Mouse (Mus musculus): ENCODE results near the gene Klk15. TPM values are rescaled to one million over a fixed set of nuclear protein-coding genes. Genes with fewer than 3 reads are reported as not detected.
"Not testable (repeated sequence)": the region's sequence is repeated elsewhere in the genome, so short reads cannot be mapped to it uniquely, and the experiment has no call there.

The Klk15 gene
- polyA plus RNA-seq, 1 experiment from 2014 or later: not detected

DNA sequence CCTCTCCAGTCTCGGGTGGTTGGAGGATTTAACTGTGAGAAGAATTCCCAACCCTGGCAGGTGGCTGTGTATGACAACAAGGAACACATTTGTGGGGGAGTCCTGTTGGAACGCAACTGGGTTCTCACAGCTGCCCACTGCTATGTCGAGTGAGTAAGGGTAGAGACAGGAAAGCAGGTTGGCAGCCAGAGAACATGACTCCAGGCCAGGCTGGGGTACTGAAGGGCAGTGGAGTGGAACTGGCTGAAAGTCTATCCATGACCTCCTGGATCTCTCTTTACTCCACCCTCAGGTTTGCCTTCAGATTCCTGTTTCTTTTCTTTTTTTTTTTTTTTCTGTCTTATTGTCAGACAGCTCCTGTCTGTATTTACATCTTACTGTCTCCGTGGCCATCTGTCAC lies 19.2 kb downstream of the Klk15 start:
- Histone ChIP-seq H3K36me3 (ENCODE audit: control insufficient read depth, insufficient read depth, low read length) (no peaks in the 10 kb centered on the region), H3K4me3 (ENCODE audit: low read depth, low read length) (no peak overlapping the region), H3K4me1 (ENCODE audit: control insufficient read depth, insufficient read depth, low read length) (no peaks in the 10 kb centered on the region), H3K27me3 (ENCODE audit: control insufficient read depth, insufficient read depth, low read depth, low read length) (no peaks in the 10 kb centered on the region), H3K27ac (ENCODE audit: low read length) (no peak overlapping the region), H3K9me3 (replicated peaks; ENCODE audit: control insufficient read depth, low read length, poor library complexity, severe bottlenecking) (no peaks in the 10 kb centered on the region), H3K9ac (ENCODE audit: low read depth, low read length) (no peak overlapping the region), H3K4me2 (ENCODE audit: low read length) (no peak overlapping the region)
- ATAC-seq: no peak
- WGBS: 61% methylated on average over 4 of the region's 4 CpGs

DNA sequence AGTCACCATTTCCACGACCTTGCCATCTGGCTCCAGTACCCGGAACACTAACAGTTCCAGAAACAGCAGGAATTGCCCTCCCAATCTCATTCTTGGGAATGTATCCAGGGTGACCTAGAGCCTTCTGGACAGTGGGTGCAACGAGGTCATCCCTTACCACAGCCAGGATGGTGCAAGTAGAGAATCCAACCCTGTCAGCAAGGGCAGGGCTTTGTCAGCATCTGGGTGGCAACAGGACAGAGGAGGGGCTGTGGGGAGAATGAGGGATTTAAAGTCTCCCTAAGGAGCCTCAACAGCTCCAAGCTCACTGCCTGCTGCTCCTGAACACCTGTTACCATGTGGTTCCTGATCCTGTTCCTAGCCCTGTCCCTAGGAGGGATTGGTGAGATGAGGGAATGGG lies 32.9 kb downstream of the Klk15 start, which contains the start of gene Klk1b1:
TSS of gene Klk1b1 (plus strand) at position 301 of the 400 bp plus-strand sequence.
- Histone ChIP-seq H3K9ac (ENCODE audit: low read depth, low read length) (no peak within 1 kb of the TSS), H3K4me2 (ENCODE audit: low read length) (no peak within 1 kb of the TSS), H3K9me3 (replicated peaks; ENCODE audit: control insufficient read depth, low read length, poor library complexity, severe bottlenecking) (no peaks in the 10 kb centered on the region), H3K4me3 (ENCODE audit: low read depth, low read length) (no peak within 1 kb of the TSS), H3K4me1 (ENCODE audit: control insufficient read depth, insufficient read depth, low read length) (no peaks in the 10 kb centered on the region), H3K36me3 (ENCODE audit: control insufficient read depth, insufficient read depth, low read length) (no peaks in the 10 kb centered on the region), H3K27ac (ENCODE audit: low read length) (no peak within 1 kb of the TSS), H3K27me3 (ENCODE audit: control insufficient read depth, insufficient read depth, low read depth, low read length) (no peaks in the 10 kb centered on the region)
- WGBS: 72% methylated on average over 3 of the region's 3 CpGs
- no peak for ATAC-seq

DNA sequence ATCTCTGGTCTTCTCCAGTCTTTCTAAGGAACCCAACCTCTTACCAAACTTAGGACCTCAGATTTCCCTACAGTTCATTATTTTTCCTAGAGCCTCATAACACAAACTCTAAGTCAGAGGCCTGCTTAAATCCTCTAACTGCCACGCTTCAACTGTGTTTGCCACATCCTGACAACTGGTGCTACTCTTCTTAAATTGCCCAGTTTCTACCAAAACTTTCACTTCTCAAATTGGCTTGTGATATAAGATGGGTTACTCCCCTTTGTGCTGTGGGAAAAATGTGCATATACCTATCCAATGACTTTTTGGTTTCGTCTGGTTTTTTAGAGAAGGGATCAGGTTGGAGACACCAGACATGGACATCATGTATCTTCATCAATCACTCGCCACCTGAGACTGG lies 33.5 kb downstream of the Klk15 start:
- Histone ChIP-seq H3K27me3 (ENCODE audit: control insufficient read depth, insufficient read depth, low read depth, low read length) (no peaks in the 10 kb centered on the region), H3K9ac (ENCODE audit: low read depth, low read length) (no peak overlapping the region), H3K4me1 (ENCODE audit: control insufficient read depth, insufficient read depth, low read length) (no peaks in the 10 kb centered on the region), H3K4me2 (ENCODE audit: low read length) (no peak overlapping the region), H3K4me3 (ENCODE audit: low read depth, low read length) (no peak overlapping the region), H3K9me3 (replicated peaks; ENCODE audit: control insufficient read depth, low read length, poor library complexity, severe bottlenecking) (no peaks in the 10 kb centered on the region), H3K36me3 (ENCODE audit: control insufficient read depth, insufficient read depth, low read length) (no peaks in the 10 kb centered on the region), H3K27ac (ENCODE audit: low read length) (no peak overlapping the region)
- WGBS: 80% methylated on average over 3 of the region's 3 CpGs
- no peak for ATAC-seq

DNA sequence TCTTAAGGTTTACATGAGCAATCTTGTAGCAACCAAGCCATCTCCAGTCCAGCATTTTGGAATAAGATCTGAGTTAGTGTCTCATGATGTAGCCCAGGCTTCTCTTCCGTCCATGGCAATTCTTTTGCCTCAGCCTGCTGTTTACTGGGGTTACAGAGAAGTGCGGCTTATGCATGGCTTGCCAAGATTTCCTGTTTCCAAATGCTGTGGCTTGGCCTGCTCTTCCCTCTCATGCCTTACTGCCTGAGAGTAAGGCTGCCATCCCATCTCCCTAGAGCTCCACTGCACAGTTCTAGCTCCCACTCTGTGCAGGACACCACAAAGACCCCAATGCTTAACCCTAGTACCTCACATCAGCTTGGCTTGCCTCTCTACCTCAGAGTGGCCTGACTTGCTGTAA lies 34.1 kb downstream of the Klk15 start:
- H3K4me3 ChIP-seq (ENCODE audit: low read depth, low read length): no peak overlapping the region
- no peaks in the 10 kb centered on the region for H3K36me3 ChIP-seq (ENCODE audit: control insufficient read depth, insufficient read depth, low read length)
- H3K9me3 ChIP-seq (replicated peaks; ENCODE audit: control insufficient read depth, low read length, poor library complexity, severe bottlenecking): no peaks in the 10 kb centered on the region
- H3K4me1 ChIP-seq (ENCODE audit: control insufficient read depth, insufficient read depth, low read length): no peaks in the 10 kb centered on the region
- WGBS: 86% methylated on average over 2 of the region's 2 CpGs
- no peak for ATAC-seq
- H3K4me2 ChIP-seq (ENCODE audit: low read length): no peak overlapping the region
- no peak overlapping the region for H3K9ac ChIP-seq (ENCODE audit: low read depth, low read length)
- H3K27ac ChIP-seq (ENCODE audit: low read length): no peak overlapping the region
- no peaks in the 10 kb centered on the region for H3K27me3 ChIP-seq (ENCODE audit: control insufficient read depth, insufficient read depth, low read depth, low read length)

DNA sequence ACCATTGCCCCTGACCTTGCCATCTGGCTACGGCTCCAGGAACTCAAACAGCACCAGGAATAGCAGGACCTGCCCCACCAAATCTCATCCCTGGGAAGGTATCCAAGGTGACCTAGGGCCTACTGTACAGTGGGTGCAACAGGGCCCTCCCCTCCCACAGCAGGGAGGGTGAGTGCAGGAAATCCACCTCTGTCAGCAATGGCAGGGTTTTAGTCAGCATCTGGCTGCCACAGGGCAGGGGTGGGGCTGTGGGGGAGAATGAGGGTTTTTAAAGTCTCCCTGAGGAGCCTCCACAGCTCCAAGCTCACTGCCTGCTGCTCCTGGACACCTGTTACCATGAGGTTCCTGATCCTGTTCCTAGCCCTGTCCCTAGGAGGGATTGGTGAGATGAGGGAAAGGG lies 42.2 kb downstream of the Klk15 start, which contains the start of gene Klk1b9:
TSS of gene Klk1b9 (plus strand) at position 301 of the 400 bp plus-strand sequence.
- not testable (repeated sequence) for H3K4me1 ChIP-seq (ENCODE audit: control insufficient read depth, insufficient read depth, low read length); H3K4me3 ChIP-seq (ENCODE audit: low read depth, low read length); H3K36me3 ChIP-seq (ENCODE audit: control insufficient read depth, insufficient read depth, low read length); H3K27ac ChIP-seq (ENCODE audit: low read length); ATAC-seq; H3K9me3 ChIP-seq (replicated peaks; ENCODE audit: control insufficient read depth, low read length, poor library complexity, severe bottlenecking); H3K9ac ChIP-seq (ENCODE audit: low read depth, low read length); H3K4me2 ChIP-seq (ENCODE audit: low read length); H3K27me3 ChIP-seq (ENCODE audit: control insufficient read depth, insufficient read depth, low read depth, low read length)
- WGBS: 83% methylated on average over 1 of the region's 1 CpGs

DNA sequence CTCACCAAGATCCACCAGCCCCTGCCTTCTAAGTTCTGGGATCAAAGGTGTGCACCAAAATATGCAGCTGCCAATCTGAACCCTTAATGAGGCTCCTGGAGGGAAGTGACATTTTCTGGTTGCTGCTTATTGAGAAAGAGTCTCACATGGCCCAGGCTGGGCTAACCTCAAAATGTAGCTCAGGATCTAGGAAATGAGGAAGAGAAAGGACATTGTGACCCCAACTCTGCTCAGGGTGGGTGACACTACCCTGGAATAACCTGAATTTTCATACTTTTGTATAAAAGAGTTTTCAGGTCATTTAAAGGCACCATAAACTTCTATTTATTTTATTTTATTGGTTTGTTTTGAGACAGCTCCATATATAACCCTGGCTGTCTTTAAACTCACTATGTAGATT lies 52.1 kb downstream of the Klk15 start:
- H3K4me1 ChIP-seq (ENCODE audit: control insufficient read depth, insufficient read depth, low read length): no peaks in the 10 kb centered on the region
- H3K27ac ChIP-seq (ENCODE audit: low read length): no peak overlapping the region
- H3K36me3 ChIP-seq (ENCODE audit: control insufficient read depth, insufficient read depth, low read length): no peaks in the 10 kb centered on the region
- no peak overlapping the region for H3K9ac ChIP-seq (ENCODE audit: low read depth, low read length)
- no peaks in the 10 kb centered on the region for H3K27me3 ChIP-seq (ENCODE audit: control insufficient read depth, insufficient read depth, low read depth, low read length)
- H3K4me2 ChIP-seq (ENCODE audit: low read length): no peak overlapping the region
- no peaks in the 10 kb centered on the region for H3K9me3 ChIP-seq (replicated peaks; ENCODE audit: control insufficient read depth, low read length, poor library complexity, severe bottlenecking)
- no peak overlapping the region for H3K4me3 ChIP-seq (ENCODE audit: low read depth, low read length)
- ATAC-seq: no peak

Other genes starting within 250 kb of the Klk15 start
- gene Klk14, start 243.3 kb upstream of the Klk15 start, polyA plus RNA-seq (2015; fragmentation: Nextera tagmentation; extraction: Ambion mirVana): not detected in 2 replicates
- 0.19 and 0.20 TPM in 2 replicates for gene Klk13, start 221.2 kb upstream of the Klk15 start, polyA plus RNA-seq (2015; fragmentation: Nextera tagmentation; extraction: Ambion mirVana)
- not detected in 2 replicates for gene Klk12, start 164.8 kb upstream of the Klk15 start, polyA plus RNA-seq (2015; fragmentation: Nextera tagmentation; extraction: Ambion mirVana)
- gene Klk11, start 159.1 kb upstream of the Klk15 start, polyA plus RNA-seq (2015; fragmentation: Nextera tagmentation; extraction: Ambion mirVana): 0.21 TPM in 1 of 2 replicates, not detected in the other
- gene Klk10, start 152.7 kb upstream of the Klk15 start, polyA plus RNA-seq (2015; fragmentation: Nextera tagmentation; extraction: Ambion mirVana): 0.13 and 0.25 TPM in 2 replicates
- 0.13 TPM in 1 of 2 replicates, not detected in the other for gene Klk9, start 141.8 kb upstream of the Klk15 start, polyA plus RNA-seq (2015; fragmentation: Nextera tagmentation; extraction: Ambion mirVana)
- gene Klk8, start 136.2 kb upstream of the Klk15 start, polyA plus RNA-seq (2015; fragmentation: Nextera tagmentation; extraction: Ambion mirVana): 5.7 and 8.6 TPM in 2 replicates
- gene Klk7, start 122.4 kb upstream of the Klk15 start, polyA plus RNA-seq (2015; fragmentation: Nextera tagmentation; extraction: Ambion mirVana): not detected in 2 replicates
- gene Klk6, start 109.2 kb upstream of the Klk15 start, polyA plus RNA-seq (2015; fragmentation: Nextera tagmentation; extraction: Ambion mirVana): not detected in 2 replicates
- gene Klk5, start 91.8 kb upstream of the Klk15 start, polyA plus RNA-seq (2015; fragmentation: Nextera tagmentation; extraction: Ambion mirVana): not detected in 2 replicates
- gene Klk4, start 52.6 kb upstream of the Klk15 start, polyA plus RNA-seq (2015; fragmentation: Nextera tagmentation; extraction: Ambion mirVana): 0.39 TPM in 1 of 2 replicates, not detected in the other
- not detected in 2 replicates for gene Klk1b8, start 16.9 kb downstream of the Klk15 start, polyA plus RNA-seq (2015; fragmentation: Nextera tagmentation; extraction: Ambion mirVana)
- gene Klk1b1, start 33.0 kb downstream of the Klk15 start, polyA plus RNA-seq (2015; fragmentation: Nextera tagmentation; extraction: Ambion mirVana): not detected in 2 replicates
- not detected in 2 replicates for gene Klk1b9, start 42.3 kb downstream of the Klk15 start, polyA plus RNA-seq (2015; fragmentation: Nextera tagmentation; extraction: Ambion mirVana)
- gene Klk1b11, start 62.1 kb downstream of the Klk15 start, polyA plus RNA-seq (2015; fragmentation: Nextera tagmentation; extraction: Ambion mirVana): not detected in 2 replicates
- gene Klk1b26, start 78.4 kb downstream of the Klk15 start, polyA plus RNA-seq (2015; fragmentation: Nextera tagmentation; extraction: Ambion mirVana): not detected in 2 replicates
- not detected in 2 replicates for gene Klk1b27, start 118.5 kb downstream of the Klk15 start, polyA plus RNA-seq (2015; fragmentation: Nextera tagmentation; extraction: Ambion mirVana)
- not detected in 2 replicates for gene Klk1b21, start 168.6 kb downstream of the Klk15 start, polyA plus RNA-seq (2015; fragmentation: Nextera tagmentation; extraction: Ambion mirVana)
- not detected in 2 replicates for gene Klk1b22, start 178.9 kb downstream of the Klk15 start, polyA plus RNA-seq (2015; fragmentation: Nextera tagmentation; extraction: Ambion mirVana)
- not detected in 2 replicates for gene Klk1b16, start 203.0 kb downstream of the Klk15 start, polyA plus RNA-seq (2015; fragmentation: Nextera tagmentation; extraction: Ambion mirVana)